Mouse (Mus musculus) T-helper 2 cell (primary cell): ENCODE results near the gene Slamf6.

Experiments used
- in situ Hi-C: fragments of 300-600 bp; cut with MboI, MseI; formaldehyde crosslinking; loops from one replicate; pipeline ENCODE4 v1.15.1; 2025; ENCODE audit warnings: high pct_unique_total_duplicates

Slamf6 gene

GRCm38 (mm10) chr1:171917305-171918039, at the start of gene Slamf6:
Gene Slamf6, plus strand, starts transcription at chr1:171917515.
- in situ Hi-C loops: loop anchor here (10.0 kb wide), 2 partner anchors 67 to 73 kb away; no protein-coding TSS in a partner anchor

GRCm38 (mm10) chr1:171886989-171887388, 30.3 kb upstream of the Slamf6 start:
- in situ Hi-C loops: loop anchor here (25.0 kb wide), 1 partner anchor 1925 kb away; the partner anchor contains the start of gene Hsd17b7

GRCm38 (mm10) chr1:171895364-171895763, 22.0 kb upstream of the Slamf6 start, which contains the start of gene Gm10521:
Gene Gm10521, plus strand, starts transcription at chr1:171895664.
- in situ Hi-C loops: loop anchor here (25.0 kb wide), 1 partner anchor 1933 kb away; the partner anchor contains the start of gene Hsd17b7

GRCm38 (mm10) chr1:171904011-171904410, 13.3 kb upstream of the Slamf6 start:
- in situ Hi-C loops: no loop called here

GRCm38 (mm10) chr1:171915638-171916458, 1.5 kb upstream of the Slamf6 start:
- in situ Hi-C loops: loop anchor here (10.0 kb wide), 2 partner anchors 69 to 71 kb away; no protein-coding TSS in a partner anchor

- in situ Hi-C loops: loop anchor here (10.0 kb wide), 2 partner anchors 66 to 74 kb away; no protein-coding TSS in a partner anchor
Observed at GRCm38 (mm10) chr1:171918136-171918920, 1.0 kb downstream of the Slamf6 start.

DNA sequence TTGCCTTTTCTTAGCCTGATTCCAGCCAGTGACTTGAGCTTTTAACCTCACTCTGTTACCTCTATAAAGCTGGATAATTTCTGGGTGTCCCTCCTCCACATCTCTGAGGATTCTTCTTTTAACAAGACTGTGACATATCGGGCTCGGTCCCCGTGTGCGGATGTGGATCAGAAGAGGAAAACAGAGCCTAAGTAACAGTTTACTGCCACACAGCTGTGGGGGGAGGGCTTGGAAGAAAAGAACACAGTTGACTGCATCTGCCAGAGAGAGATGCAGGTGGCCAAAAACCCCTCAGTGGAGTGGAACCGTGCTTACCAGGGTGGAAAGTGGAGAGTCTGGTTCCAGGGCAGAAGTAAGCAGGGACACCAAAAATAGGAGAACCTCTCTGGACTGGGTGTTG, 1.9 kb downstream of the Slamf6 start:
- in situ Hi-C loops: loop anchor here (10.0 kb wide), 2 partner anchors 66 to 74 kb away; no protein-coding TSS in a partner anchor

DNA sequence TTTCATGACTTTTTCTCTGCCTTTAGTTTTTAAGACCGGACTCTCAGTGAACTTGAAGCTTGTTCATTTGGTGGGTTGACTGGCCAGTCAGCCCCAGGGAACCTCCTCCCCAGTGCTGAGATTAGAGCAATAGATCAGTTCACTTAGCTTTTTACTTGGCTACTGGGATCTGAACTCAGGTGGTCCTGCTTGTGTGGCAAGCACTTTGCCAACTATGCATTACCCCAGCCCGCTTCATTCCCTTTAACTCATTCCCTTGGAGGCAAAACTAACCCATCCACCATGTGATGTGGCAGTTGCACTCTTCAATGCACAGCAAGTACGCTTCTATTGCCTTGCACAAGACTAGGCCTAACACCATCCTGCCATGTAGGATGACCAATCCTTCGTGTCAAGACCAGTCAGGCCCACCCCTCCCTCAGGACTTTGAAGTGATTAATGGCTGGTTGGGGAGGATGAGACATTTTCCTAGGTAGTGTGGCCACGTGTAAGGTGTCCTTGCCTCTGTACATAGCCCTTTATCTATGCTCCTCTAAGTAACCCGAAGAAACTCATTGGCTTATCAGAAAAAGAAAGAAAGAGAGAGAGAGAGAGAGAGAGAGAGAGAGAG, 2.7 kb downstream of the Slamf6 start:
- in situ Hi-C loops: loop anchor here (10.0 kb wide), 2 partner anchors 65 to 75 kb away; no protein-coding TSS in a partner anchor

GRCm38 (mm10) chr1:171920989-171921621, 3.8 kb downstream of the Slamf6 start:
- in situ Hi-C loops: no loop called here

DNA sequence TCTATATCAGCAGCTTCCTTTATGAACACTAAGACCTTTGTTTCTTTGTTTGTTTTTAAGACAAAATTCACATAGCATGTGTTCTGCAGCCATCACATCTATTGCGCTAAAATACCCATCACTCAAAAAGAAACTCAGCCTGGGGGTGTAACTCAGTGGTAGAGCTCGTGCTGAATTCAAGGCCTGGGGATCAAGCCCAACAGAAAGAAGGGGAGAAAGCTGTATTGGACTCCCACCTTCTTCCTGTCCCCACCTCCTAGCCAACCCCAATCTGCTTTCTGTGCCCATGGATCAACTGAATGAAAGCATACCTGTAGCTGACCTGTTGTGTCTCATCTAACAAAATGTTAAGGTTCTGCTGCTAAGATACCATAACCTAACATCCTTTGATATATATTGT, 4.3 kb downstream of the Slamf6 start:
- in situ Hi-C loops: no loop called here

DNA sequence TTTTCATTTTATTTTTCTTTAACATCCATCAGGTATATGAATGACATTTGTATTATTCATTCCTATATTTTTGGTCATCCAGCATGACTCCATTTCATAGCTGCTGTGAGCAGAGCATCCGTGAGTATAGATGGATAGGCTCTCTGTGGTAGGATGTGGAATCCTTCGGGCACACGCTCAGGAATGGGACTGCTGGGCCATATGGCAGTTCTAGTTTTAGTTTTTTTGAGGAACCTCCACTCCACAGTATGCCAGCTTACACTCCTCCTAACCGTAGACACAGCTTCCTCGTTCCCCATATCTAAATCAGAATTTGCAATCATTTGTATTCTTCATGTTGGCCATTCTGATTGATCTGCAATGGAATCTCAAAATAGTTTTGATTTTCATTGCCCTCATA, 5.5 kb downstream of the Slamf6 start:
- in situ Hi-C loops: no loop called here

GRCm38 (mm10) chr1:171924900-171925299, 7.6 kb downstream of the Slamf6 start:
- in situ Hi-C loops: no loop called here

DNA sequence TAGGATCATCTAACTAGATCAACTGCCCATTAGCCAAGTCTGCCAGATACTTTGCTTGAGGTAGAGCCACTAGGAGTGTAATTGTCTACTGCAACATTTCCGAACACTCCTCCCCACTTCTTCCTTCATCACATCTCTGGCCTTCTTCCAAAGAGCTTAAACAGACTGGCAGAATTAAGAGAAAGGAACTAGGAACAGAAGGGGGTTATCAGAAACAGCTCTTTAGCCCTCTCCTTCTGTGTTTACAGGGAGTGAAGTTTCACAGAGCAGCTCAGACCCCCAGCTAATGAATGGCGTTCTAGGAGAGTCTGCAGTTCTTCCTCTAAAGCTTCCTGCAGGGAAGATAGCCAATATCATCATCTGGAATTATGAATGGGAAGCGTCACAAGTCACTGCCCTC, 16.5 kb downstream of the Slamf6 start:
- in situ Hi-C loops: no loop called here

- in situ Hi-C loops: no loop called here
Observed at GRCm38 (mm10) chr1:171938952-171939948, 21.9 kb downstream of the Slamf6 start.

DNA sequence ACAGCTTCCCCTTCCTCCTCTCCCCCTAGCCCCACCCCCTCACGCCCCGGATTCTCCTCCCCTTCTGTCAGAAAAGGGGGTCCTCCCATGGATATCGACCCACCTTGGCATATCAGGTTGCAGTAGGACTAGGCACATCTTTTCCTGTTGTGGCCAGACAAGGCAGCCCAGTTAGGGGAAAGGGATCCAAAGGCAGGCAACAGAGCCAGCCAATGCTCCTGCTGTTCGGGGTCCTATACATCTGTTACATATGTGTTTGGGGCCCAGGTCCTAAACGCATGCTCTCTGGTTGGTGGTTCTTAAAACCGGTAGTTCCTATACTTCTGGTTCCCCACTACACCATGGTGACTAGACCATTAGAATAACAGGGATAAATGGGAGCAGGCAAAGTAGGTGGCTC, 23.3 kb downstream of the Slamf6 start:
- in situ Hi-C loops: no loop called here

GRCm38 (mm10) chr1:171946447-171946995, 29.2 kb downstream of the Slamf6 start:
- in situ Hi-C loops: no loop called here

- in situ Hi-C loops: no loop called here
Observed at GRCm38 (mm10) chr1:171948161-171948945, 31.0 kb downstream of the Slamf6 start.

GRCm38 (mm10) chr1:171948946-171949508, 31.7 kb downstream of the Slamf6 start:
- in situ Hi-C loops: no loop called here
